ENCODE assay signal across 19 mouse cellular contexts in genomic region chr3:146583908-146584307, GRCm38 (mm10). TPM values are rescaled to one million over a fixed set of nuclear protein-coding genes. Genes with fewer than 3 reads are reported as not detected.
DNase-seq lines count a peak whose midpoint lies in the region; ATAC-seq and TF ChIP-seq lines count a peak whose summit lies in the region.
"Had no signal": no experiment of that assay in that cellular context is flagged by ENCODE, and none has a peak within 500 bp of the region (broad histone marks: within the 10 kb centered on the region; RNA-seq: fewer than 3 reads in every experiment).

No protein-coding gene starts in this region.

- no peak for TF ChIP-seq POLR2A in bone marrow, adult 2 months (IDR thresholded peaks at IDR 0.05; ENCODE audit: borderline replicate concordance, control insufficient read depth, low read depth, low read length)

- 1% methylated on average over 5 of the region's 5 CpGs for WGBS in bone marrow, adult 2 months

- H3K4me3 ChIP-seq in bone marrow, adult 2 months (replicated peaks; ENCODE audit: control insufficient read depth, low read depth, low read length) = peak overlapping the region; percentile 23
- H3K4me3 ChIP-seq: embryonic facial prominence, embryonic 12.5 days; forebrain, embryonic 15.5 days; liver, embryonic 13.5 days had no signal

- DNase-seq in frontal cortex, postnatal 36 days (ENCODE audit: low spot score in 2 of 2) = peak; percentile 17 to 29
- DNase-seq in frontal cortex, postnatal 25 days (ENCODE audit: low spot score in 2 of 2) = no peak
- peak; percentile 58 for DNase-seq in A20 (ENCODE audit: low read depth, low spot score)
- DNase-seq in adrenal gland, postnatal 14 days = no peak
- no peak for DNase-seq in urinary bladder, adult 18-20 months (ENCODE audit: low spot score in 2 of 2)
- no peak for DNase-seq in kidney, adult 8-10 months
- DNase-seq: adrenal gland, postnatal 36 days; B cell, adult 2 months; cerebellum, adult 8-10 months; liver, embryonic 13.5 days; thymus, adult 2 months had no signal

- TF ChIP-seq CTCF in bone marrow, adult 2 months (IDR thresholded peaks at IDR 0.05; ENCODE audit: control insufficient read depth, insufficient read depth, low read length) = no peak

- H3K27ac ChIP-seq in bone marrow, adult 2 months (ENCODE audit: control insufficient read depth, insufficient read depth, low read depth, low read length, poor library complexity) = no peak overlapping the region
- H3K27ac ChIP-seq: embryonic facial prominence, embryonic 12.5 days; forebrain, embryonic 15.5 days; liver, embryonic 13.5 days had no signal

- ATAC-seq in megakaryocyte, adult 5-6 weeks (ENCODE audit: poor library complexity, severe bottlenecking) = peak; percentile 70
- ATAC-seq: forebrain, embryonic 15.5 days had no signal

- no peaks in the 10 kb centered on the region; the same call in 1 of the 2 replicates for H3K4me1 ChIP-seq in bone marrow, adult 2 months (ENCODE audit: control insufficient read depth, insufficient read depth, low read length)
- H3K4me1 ChIP-seq: embryonic facial prominence, embryonic 12.5 days; forebrain, embryonic 15.5 days; liver, embryonic 13.5 days had no signal

RNA-seq across cellular contexts. Expression of gene Uox, which starts 13.7 kb away (rescaled TPM):
- 1.2 and 3.8 TPM in 2 replicates for polyA plus RNA-seq in bone marrow, adult 2 months (2011; ENCODE audit: insufficient read depth, insufficient read length, low replicate concordance, missing spikeins)
- total RNA-seq in megakaryocyte, adult 5-6 weeks (2015) = not detected in 2 replicates
- total RNA-seq in megakaryocyte, adult 5-6 weeks (2017) = not detected in 2 replicates
- total RNA-seq in adrenal gland, postnatal 14 days (2021) = 4.5 and 109 TPM in 2 replicates
- total RNA-seq: heart, adult 8-10 months had no signal
- polyA plus RNA-seq: embryonic facial prominence, embryonic 12.5 days; forebrain, embryonic 15.5 days; intestine, embryonic 14.5 days had no signal

RNA-seq across cellular contexts. Expression of gene Dnase2b, which starts 31.5 kb away (rescaled TPM):
- polyA plus RNA-seq in bone marrow, adult 2 months (2011; ENCODE audit: insufficient read depth, insufficient read length, low replicate concordance, missing spikeins) = not detected in 2 replicates
- total RNA-seq in megakaryocyte, adult 5-6 weeks (2015) = 0.16 and 0.39 TPM in 2 replicates
- 0.22 and 0.65 TPM in 2 replicates for total RNA-seq in megakaryocyte, adult 5-6 weeks (2017)
- total RNA-seq in adrenal gland, postnatal 14 days (2021) = 1.3 TPM in 1 of 2 replicates, not detected in the other
- total RNA-seq: adrenal gland, postnatal 36 days; heart, adult 8-10 months; left cerebral cortex, postnatal 14 days had no signal
- polyA plus RNA-seq: embryonic facial prominence, embryonic 12.5 days; forebrain, embryonic 15.5 days; intestine, embryonic 14.5 days; large intestine, adult 2 months; thymus, adult 2 months had no signal

Comparison
In these comparisons a context has a peak if more than half of its experiments do, and no peak if none do; other contexts are left out.
1. DNase-seq: peak in frontal cortex, postnatal 36 days (2 of 2) and A20 (single experiment); none in frontal cortex, postnatal 25 days (0 of 2), adrenal gland, postnatal 14 days (single experiment), urinary bladder, adult 18-20 months (0 of 2) and kidney, adult 8-10 months (0 of 2).